Mouse (Mus musculus) limb, embryonic 13.5 days (tissue): ENCODE data around the gene Krt23. TPM values are rescaled to one million over a fixed set of nuclear protein-coding genes. Genes with fewer than 3 reads are reported as not detected.

Experiments used
- ATAC-seq: fragments of 200-750 bp; cut with Nextera tagmentation; 2 replicates; pipeline ENCODE4 v1.8.0; 2017; ENCODE audit warnings: low read depth, moderate number of reproducible peaks, moderate TSS enrichment; ENCODE audit not compliant: low FRiP score
- H3K27ac ChIP-seq: fragments of 300-500 bp; sonication (generic); 2 replicates; pipeline ENCODE4 v1.5.1; 2015; ENCODE audit warnings: inconsistent platforms, mild to moderate bottlenecking, moderate library complexity
- H3K27me3 ChIP-seq: fragments of 300-500 bp; sonication (generic); 2 replicates; pipeline ENCODE4 v1.6.1; 2015; ENCODE audit warnings: mild to moderate bottlenecking, inconsistent platforms
- H3K36me3 ChIP-seq: fragments of 300-500 bp; sonication (generic); 2 replicates; pipeline ENCODE4 v1.6.1; 2015; ENCODE audit warnings: inconsistent platforms, mild to moderate bottlenecking, moderate library complexity
- H3K4me1 ChIP-seq: fragments of 300-500 bp; sonication (generic); 2 replicates; pipeline ENCODE4 v1.6.1; 2015; ENCODE audit warnings: inconsistent platforms
- H3K4me2 ChIP-seq: fragments of 300-500 bp; sonication (generic); replicated peaks from 2 replicates; pipeline ENCODE4 v1.6.1; 2015; ENCODE audit warnings: inconsistent platforms, mild to moderate bottlenecking, moderate library complexity
- H3K4me3 ChIP-seq: fragments of 300-500 bp; sonication (generic); 2 replicates; pipeline ENCODE4 v1.5.1; 2015; ENCODE audit warnings: moderate library complexity, mild to moderate bottlenecking, inconsistent platforms
- H3K9ac ChIP-seq: fragments of 300-500 bp; sonication (generic); 2 replicates; pipeline ENCODE4 v1.6.1; 2015; ENCODE audit warnings: mild to moderate bottlenecking, inconsistent platforms
- H3K9me3 ChIP-seq: fragments of 300-500 bp; sonication (generic); 2 replicates; pipeline ENCODE4 v1.6.1; 2016; ENCODE audit warnings: inconsistent platforms
- WGBS: fragments of 180-500 bp; shearing (Covaris S2); methylation state at CpG from one replicate; pipeline ENCODE4 v1.1.7; 2015; 5-methylcytosine and 5-hydroxymethylcytosine counted together
- polyA plus RNA-seq: library from polyadenylated mRNA; unstranded; fragments of >200 nt; fragmentation: Nextera tagmentation; extraction: Ambion mirVana; gene quantifications from 2 replicates; pipeline ENCODE4 v1.2.1, GENCODE M21; 2015

Krt23 gene
- polyA plus RNA-seq, 1 experiment from 2014 or later: 0.33 TPM

GRCm38 (mm10) chr11:99473433-99473832 lies 19.5 kb downstream of the Krt23 start:
- Histone ChIP-seq H3K27ac (no peak overlapping the region), H3K4me2 (no peak overlapping the region), H3K36me3 (no peaks in the 10 kb centered on the region), H3K27me3 (no peaks in the 10 kb centered on the region), H3K4me1 (no peaks in the 10 kb centered on the region), H3K4me3 (no peak overlapping the region), H3K9me3 (no peaks in the 10 kb centered on the region), H3K9ac (no peak overlapping the region)
- WGBS: 88% methylated on average over 6 of the region's 6 CpGs
- no peak for ATAC-seq

GRCm38 (mm10) chr11:99472405-99472804 lies 20.5 kb downstream of the Krt23 start:
- Histone ChIP-seq H3K4me1 (no peaks in the 10 kb centered on the region), H3K4me3 (no peak overlapping the region), H3K27me3 (no peaks in the 10 kb centered on the region), H3K4me2 (no peak overlapping the region), H3K9me3 (no peaks in the 10 kb centered on the region), H3K27ac (no peak overlapping the region), H3K36me3 (no peaks in the 10 kb centered on the region), H3K9ac (no peak overlapping the region)
- 84% methylated on average over 4 of the region's 4 CpGs for WGBS
- no peak for ATAC-seq

- Histone ChIP-seq H3K27ac (no peak overlapping the region), H3K4me2 (no peak overlapping the region), H3K36me3 (no peaks in the 10 kb centered on the region), H3K27me3 (no peaks in the 10 kb centered on the region), H3K9me3 (no peaks in the 10 kb centered on the region), H3K4me1 (no peaks in the 10 kb centered on the region), H3K4me3 (no peak overlapping the region), H3K9ac (no peak overlapping the region)
- 83% methylated on average over 6 of the region's 6 CpGs for WGBS
- no peak for ATAC-seq
Observed at GRCm38 (mm10) chr11:99471946-99472345, 21.0 kb downstream of the Krt23 start.

DNA sequence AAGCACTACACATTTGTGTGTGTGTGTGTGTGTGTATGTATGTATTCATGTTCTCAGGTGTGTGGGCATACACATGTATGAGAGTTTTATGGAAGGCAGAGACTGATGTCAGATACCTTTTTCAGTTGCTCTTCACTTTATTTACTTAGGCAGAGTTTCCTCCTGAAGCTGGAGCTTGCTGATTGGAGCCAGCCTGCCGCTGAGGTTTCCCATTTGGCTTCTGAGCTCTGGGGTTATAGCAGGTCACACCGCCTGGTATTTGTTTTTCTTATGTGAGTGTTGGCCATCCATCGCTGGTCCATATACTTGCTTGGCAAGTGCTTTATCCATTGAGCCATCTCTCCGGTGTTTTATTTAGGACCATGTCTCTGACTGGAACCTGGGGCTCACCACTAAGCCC lies 23.7 kb downstream of the Krt23 start:
- Histone ChIP-seq H3K9ac (no peak overlapping the region), H3K27ac (no peak overlapping the region), H3K4me3 (no peak overlapping the region), H3K9me3 (no peaks in the 10 kb centered on the region), H3K4me1 (0 out of 2 replicates have a peak, but pooled peaks cover 5% of the 10 kb centered on the region), H3K4me2 (no peak overlapping the region), H3K27me3 (no peaks in the 10 kb centered on the region), H3K36me3 (no peaks in the 10 kb centered on the region)
- 85% methylated on average over 4 of the region's 4 CpGs for WGBS
- ATAC-seq: no peak

GRCm38 (mm10) chr11:99468566-99468965 lies 24.4 kb downstream of the Krt23 start:
- Histone ChIP-seq H3K4me2 (no peak overlapping the region), H3K27me3 (no peaks in the 10 kb centered on the region), H3K4me3 (no peak overlapping the region), H3K9ac (no peak overlapping the region), H3K36me3 (no peaks in the 10 kb centered on the region), H3K27ac (no peak overlapping the region), H3K4me1 (0 out of 2 replicates have a peak, but pooled peaks cover 5% of the 10 kb centered on the region), H3K9me3 (no peaks in the 10 kb centered on the region)
- 83% methylated on average over 11 of the region's 11 CpGs for WGBS
- no peak for ATAC-seq

- no peaks in the 10 kb centered on the region for H3K36me3 ChIP-seq
- 0 out of 2 replicates have a peak, but pooled peaks cover 5% of the 10 kb centered on the region for H3K4me1 ChIP-seq
- no peaks in the 10 kb centered on the region; the same call in 1 of the 2 replicates for H3K27me3 ChIP-seq
- no peak overlapping the region for H3K4me3 ChIP-seq
- no peak overlapping the region for H3K27ac ChIP-seq
- WGBS: 15% methylated on average over 7 of the region's 7 CpGs
- no peak overlapping the region for H3K9ac ChIP-seq
- no peak overlapping the region for H3K4me2 ChIP-seq
- no peak for ATAC-seq
- no peaks in the 10 kb centered on the region for H3K9me3 ChIP-seq
Observed at GRCm38 (mm10) chr11:99466316-99466715, 26.6 kb downstream of the Krt23 start.

GRCm38 (mm10) chr11:99464836-99465235 lies 28.1 kb downstream of the Krt23 start:
- H3K4me3 ChIP-seq: no peak overlapping the region
- 0 out of 2 replicates have a peak, but pooled peaks cover 5% of the 10 kb centered on the region for H3K4me1 ChIP-seq
- no peak overlapping the region for H3K9ac ChIP-seq
- ATAC-seq: no peak
- H3K9me3 ChIP-seq: no peaks in the 10 kb centered on the region
- no peak overlapping the region for H3K27ac ChIP-seq
- H3K27me3 ChIP-seq: no peaks in the 10 kb centered on the region; the same call in 1 of the 2 replicates
- WGBS: 6% methylated on average over 5 of the region's 5 CpGs
- no peaks in the 10 kb centered on the region for H3K36me3 ChIP-seq
- no peak overlapping the region for H3K4me2 ChIP-seq

GRCm38 (mm10) chr11:99463155-99463554 lies 29.8 kb downstream of the Krt23 start:
- no peak overlapping the region for H3K4me3 ChIP-seq
- 0 out of 2 replicates have a peak, but pooled peaks cover 5% of the 10 kb centered on the region for H3K4me1 ChIP-seq
- ATAC-seq: no peak
- H3K9ac ChIP-seq: no peak overlapping the region
- H3K4me2 ChIP-seq: no peak overlapping the region
- no peaks in the 10 kb centered on the region for H3K36me3 ChIP-seq
- no peaks in the 10 kb centered on the region for H3K9me3 ChIP-seq
- 12% methylated on average over 8 of the region's 8 CpGs for WGBS
- H3K27ac ChIP-seq: no peak overlapping the region
- no peaks in the 10 kb centered on the region; the same call in 1 of the 2 replicates for H3K27me3 ChIP-seq

GRCm38 (mm10) chr11:99461736-99462135 lies 31.2 kb downstream of the Krt23 start:
- no peaks in the 10 kb centered on the region; the same call in 1 of the 2 replicates for H3K27me3 ChIP-seq
- H3K4me3 ChIP-seq: no peak overlapping the region
- ATAC-seq: no peak
- H3K4me1 ChIP-seq: 0 out of 2 replicates have a peak, but pooled peaks cover 5% of the 10 kb centered on the region
- 64% methylated on average over 7 of the region's 7 CpGs for WGBS
- no peaks in the 10 kb centered on the region for H3K36me3 ChIP-seq
- no peak overlapping the region for H3K4me2 ChIP-seq
- no peak overlapping the region for H3K27ac ChIP-seq
- no peak overlapping the region for H3K9ac ChIP-seq
- H3K9me3 ChIP-seq: no peaks in the 10 kb centered on the region

DNA sequence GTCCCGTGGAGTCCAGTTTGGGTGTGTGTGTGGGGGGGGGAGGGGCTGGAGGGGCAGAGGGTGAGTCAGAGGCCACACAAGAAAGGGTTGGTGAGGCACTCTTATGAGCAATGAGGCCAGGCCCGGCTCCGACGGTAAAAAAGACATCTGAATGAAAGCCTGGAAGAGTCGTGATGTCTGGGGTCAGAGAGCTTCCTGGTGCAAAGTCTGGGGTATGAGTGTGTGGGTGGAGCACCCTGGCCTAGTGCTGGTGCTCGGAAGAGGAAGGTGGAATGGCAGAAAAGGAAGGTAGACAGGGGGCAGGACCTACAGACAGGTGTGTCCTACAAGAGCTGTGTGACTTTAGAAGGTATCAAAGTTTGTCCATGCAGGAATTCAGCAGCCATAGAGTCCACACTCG lies 34.0 kb downstream of the Krt23 start:
- Histone ChIP-seq H3K4me1 (no peaks in the 10 kb centered on the region), H3K27ac (no peak overlapping the region), H3K9ac (no peak overlapping the region), H3K4me2 (no peak overlapping the region), H3K36me3 (no peaks in the 10 kb centered on the region), H3K9me3 (no peaks in the 10 kb centered on the region), H3K27me3 (no peaks in the 10 kb centered on the region; the same call in 1 of the 2 replicates), H3K4me3 (no peak overlapping the region)
- WGBS: 62% methylated on average over 7 of the region's 7 CpGs
- ATAC-seq: no peak

DNA sequence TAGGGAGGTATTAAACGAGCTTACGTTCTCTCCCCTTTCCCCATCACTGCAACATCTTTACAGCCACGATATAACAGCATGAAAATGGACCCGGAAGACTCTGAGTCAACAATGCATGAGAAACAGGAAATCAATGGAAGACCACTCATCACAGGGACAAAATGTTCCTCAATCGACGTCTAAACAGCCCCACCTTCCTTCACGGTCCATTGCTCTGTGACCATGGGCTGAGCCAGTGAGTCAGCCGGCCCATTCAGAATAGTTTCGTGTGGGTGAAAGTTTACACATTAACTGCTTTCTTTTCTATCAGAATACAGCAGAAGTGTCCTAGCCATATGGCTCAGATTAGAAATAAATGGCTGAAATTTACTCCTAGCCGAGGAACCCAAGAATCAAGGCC lies 38.2 kb downstream of the Krt23 start:
- Histone ChIP-seq H3K4me1 (no peaks in the 10 kb centered on the region), H3K9me3 (no peaks in the 10 kb centered on the region), H3K4me2 (no peak overlapping the region), H3K9ac (no peak overlapping the region), H3K27me3 (no peaks in the 10 kb centered on the region), H3K27ac (no peak overlapping the region), H3K4me3 (no peak overlapping the region), H3K36me3 (no peaks in the 10 kb centered on the region)
- WGBS: 78% methylated on average over 10 of the region's 10 CpGs
- ATAC-seq: no peak

- no peaks in the 10 kb centered on the region for H3K4me1 ChIP-seq
- H3K36me3 ChIP-seq: no peaks in the 10 kb centered on the region
- WGBS: 85% methylated on average over 4 of the region's 4 CpGs
- H3K9ac ChIP-seq: no peak overlapping the region
- no peaks in the 10 kb centered on the region for H3K27me3 ChIP-seq
- H3K9me3 ChIP-seq: no peaks in the 10 kb centered on the region
- no peak overlapping the region for H3K4me3 ChIP-seq
- no peak overlapping the region for H3K27ac ChIP-seq
- H3K4me2 ChIP-seq: no peak overlapping the region
- ATAC-seq: no peak
Observed at GRCm38 (mm10) chr11:99454044-99454443, 38.9 kb downstream of the Krt23 start.

GRCm38 (mm10) chr11:99448769-99449168 lies 44.2 kb downstream of the Krt23 start:
- Histone ChIP-seq H3K9ac (no peak overlapping the region), H3K4me3 (no peak overlapping the region), H3K36me3 (no peaks in the 10 kb centered on the region), H3K9me3 (no peaks in the 10 kb centered on the region), H3K27ac (no peak overlapping the region), H3K27me3 (no peaks in the 10 kb centered on the region; the same call in 1 of the 2 replicates), H3K4me1 (no peaks in the 10 kb centered on the region), H3K4me2 (no peak overlapping the region)
- no peak for ATAC-seq
- whole genome bisulfite sequencing: 40% methylated on average over 2 of the region's 2 CpGs
